Mouse (Mus musculus) cerebellum, adult 9-10 months (tissue): ENCODE data around the gene Tmem159.
A peak's percentile ranks its signal among the peaks of the same experiment; 100 is the strongest.

ENCODE experiments used
- DNase-seq: peaks from one replicate; pipeline ENCODE4 v3.0.0; 2022

Tmem159 gene

GRCm38 (mm10) chr7:120145191-120145590 lies 43.0 kb downstream of the Tmem159 start, which contains the start of gene Zp2:
TSS of gene Zp2 (minus strand) at chr7:120145291.
- no peak for DNase-seq

GRCm38 (mm10) chr7:120150257-120150656 lies 48.1 kb downstream of the Tmem159 start:
- DNase-seq, result no peak

GRCm38 (mm10) chr7:120150898-120151297 lies 48.7 kb downstream of the Tmem159 start:
- no peak for DNase-seq

- DNase-seq, result peak; percentile 62
Observed at GRCm38 (mm10) chr7:120156841-120157409, 54.8 kb downstream of the Tmem159 start.

GRCm38 (mm10) chr7:120157575-120158061 lies 55.5 kb downstream of the Tmem159 start:
- no peak for DNase-seq

- DNase-seq, result no peak
Observed at GRCm38 (mm10) chr7:120158121-120158613, 56.0 kb downstream of the Tmem159 start.

- no peak for DNase-seq
Observed at GRCm38 (mm10) chr7:120163581-120164251, 61.6 kb downstream of the Tmem159 start.
